Comparison of ENCODE assay signal across 22 mouse cellular contexts in the genomic region with DNA sequence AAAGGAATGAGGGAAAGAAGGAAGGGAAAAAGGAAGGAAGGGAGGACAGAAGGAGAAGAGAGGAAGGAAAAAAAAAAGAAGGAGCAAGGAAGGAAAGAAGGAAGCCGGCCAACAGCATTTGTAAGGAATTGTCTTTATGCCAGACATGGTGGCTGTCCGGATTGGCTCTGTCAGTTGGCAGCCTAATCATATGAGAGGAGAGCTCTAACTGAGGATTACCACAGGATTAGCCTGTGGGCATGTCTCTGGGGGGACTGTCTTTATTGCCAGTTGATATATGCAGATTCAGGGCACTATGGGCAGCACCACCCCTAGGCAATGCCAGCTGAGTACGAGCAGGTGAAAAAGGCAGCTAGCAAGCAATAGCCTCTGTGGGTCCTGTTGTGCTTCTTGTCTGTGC. TPM values are rescaled to one million over a fixed set of nuclear protein-coding genes. Genes with fewer than 3 reads are reported as not detected.
A peak's percentile ranks its signal among the peaks of the same experiment; 100 is the strongest.
DNase-seq lines count a peak whose midpoint lies in the region; ATAC-seq lines count a peak whose summit lies in the region.
"Had no signal": no experiment of that assay in that cellular context is flagged by ENCODE, and none has a peak within 500 bp of the region (broad histone marks: within the 10 kb centered on the region; RNA-seq: fewer than 3 reads in every experiment).

No protein-coding gene starts in this region.

- ATAC-seq in heart, embryonic 12.5 days (ENCODE audit: insufficient number of reproducible peaks, low FRiP score), result no peak
- ATAC-seq: CD4-positive, CD25-positive, alpha-beta regulatory T cell, adult 4 months; lung, postnatal 0 days had no signal

- 76% methylated on average over 3 of the region's 3 CpGs for WGBS in heart, embryonic 12.5 days

- no peaks in the 10 kb centered on the region for H3K27me3 ChIP-seq in heart, embryonic 12.5 days (replicated peaks)

- no peak overlapping the region for H3K4me3 ChIP-seq in heart, embryonic 12.5 days
- H3K4me3 ChIP-seq: heart, embryonic 10.5 days; liver, embryonic 15.5 days; megakaryocyte, embryonic 14.5 days had no signal

- peak; percentile 29 for DNase-seq in adrenal gland, postnatal 10 days
- DNase-seq in adrenal gland, postnatal 36 days, result no peak
- DNase-seq in heart, postnatal 10 days, result peak; percentile 3 to 22
- DNase-seq in retina, postnatal 1 day, result peak; percentile 59
- DNase-seq in retina, embryonic 14.5 days (ENCODE audit: low spot score), result no peak
- no peak for DNase-seq in urinary bladder, postnatal 4 days (ENCODE audit: low spot score in 2 of 2)
- DNase-seq in layer of hippocampus, adult 11-12 months (ENCODE audit: low spot score), result no peak
- DNase-seq: adrenal gland, adult 2 months; cerebellum, adult 9-10 months; embryo, embryonic 11 days; gastrocnemius, postnatal 25 days; heart, postnatal 36 days; kidney, adult 2 months; kidney, postnatal 25 days; thymus, postnatal 4 days had no signal

- no peaks in the 10 kb centered on the region for H3K36me3 ChIP-seq in heart, embryonic 12.5 days
- H3K36me3 ChIP-seq: G1E; heart, embryonic 10.5 days; liver, embryonic 15.5 days had no signal

- no peaks in the 10 kb centered on the region for H3K4me1 ChIP-seq in heart, embryonic 12.5 days (replicated peaks)
- H3K4me1 ChIP-seq: liver, embryonic 15.5 days; megakaryocyte, embryonic 14.5 days had no signal

- intact Hi-C loops in heart, postnatal 10 days (cut with DNase I), result no loop called here

- 0 out of 2 replicates have a peak, but pooled peaks cover 6% of the 10 kb centered on the region for H3K9me3 ChIP-seq in heart, embryonic 12.5 days (replicated peaks)
- H3K9me3 ChIP-seq: heart, embryonic 10.5 days; liver, embryonic 15.5 days had no signal

- H3K4me2 ChIP-seq in heart, embryonic 12.5 days, result no peak overlapping the region
- H3K4me2 ChIP-seq: liver, embryonic 15.5 days had no signal

- H3K9ac ChIP-seq in heart, embryonic 12.5 days, result no peak overlapping the region
- H3K9ac ChIP-seq: liver, embryonic 15.5 days had no signal

- H3K27ac ChIP-seq in heart, embryonic 12.5 days (ENCODE audit: poor library complexity, severe bottlenecking), result no peak overlapping the region
- H3K27ac ChIP-seq: heart, embryonic 10.5 days; liver, embryonic 15.5 days had no signal

RNA-seq across cellular contexts. Expression of a gene that starts 29.8 kb away (rescaled TPM):
- 10 to 100 TPM; 15.3 to 46.4 TPM for total RNA-seq in adrenal gland, postnatal 10 days (2021)
- 10 to 100 TPM; 15.4 to 28.8 TPM for total RNA-seq in adrenal gland, postnatal 36 days (2021)
- total RNA-seq in heart, postnatal 10 days (2021), result 10 to 100 TPM; 42.1 to 61.1 TPM
- 4.3 and 5.4 TPM in 2 replicates for polyA plus RNA-seq in heart, embryonic 12.5 days (2016; fragmentation: Nextera tagmentation; extraction: Ambion mirVana)
- total RNA-seq: G1E had no signal

Comparison
In these comparisons a context has a peak if more than half of its experiments do, and no peak if none do; other contexts are left out.
1. DNase-seq: peak in adrenal gland, postnatal 10 days (single experiment), heart, postnatal 10 days (2 of 2) and retina, postnatal 1 day (single experiment); none in adrenal gland, postnatal 36 days (0 of 2), retina, embryonic 14.5 days (single experiment), urinary bladder, postnatal 4 days (0 of 2) and layer of hippocampus, adult 11-12 months (single experiment).